Mouse (Mus musculus) limb, embryonic 15.5 days (tissue): ENCODE results near the gene Tmem121. TPM values are rescaled to one million over a fixed set of nuclear protein-coding genes. Genes with fewer than 3 reads are reported as not detected.
A peak's percentile ranks its signal among the peaks of the same experiment; 100 is the strongest.

Experiments
- ATAC-seq: fragments of 200-750 bp; cut with Nextera tagmentation; 2 replicates; pipeline ENCODE4 v1.8.0; 2017; ENCODE audit warnings: low read depth, moderate TSS enrichment; ENCODE audit not compliant: insufficient number of reproducible peaks, low FRiP score, low TSS enrichment
- H3K27ac ChIP-seq: fragments of 300-500 bp; sonication (generic); 2 replicates; pipeline ENCODE4 v1.5.1; 2015; ENCODE audit warnings: moderate library complexity, mild to moderate bottlenecking, inconsistent platforms
- H3K27me3 ChIP-seq: fragments of 300-500 bp; sonication (generic); 2 replicates; pipeline ENCODE4 v1.6.1; 2015; ENCODE audit warnings: inconsistent platforms
- H3K36me3 ChIP-seq: fragments of 300-500 bp; sonication (generic); 2 replicates; pipeline ENCODE4 v1.6.1; 2015; ENCODE audit warnings: inconsistent platforms
- H3K4me1 ChIP-seq: fragments of 300-500 bp; sonication (generic); 2 replicates; pipeline ENCODE4 v1.6.1; 2015; ENCODE audit warnings: inconsistent platforms
- H3K4me2 ChIP-seq: fragments of 300-500 bp; sonication (generic); 2 replicates; pipeline ENCODE4 v1.6.1; 2015; ENCODE audit warnings: mild to moderate bottlenecking, inconsistent platforms
- H3K4me3 ChIP-seq: fragments of 300-500 bp; sonication (generic); 2 replicates; pipeline ENCODE4 v1.5.1; 2015; ENCODE audit warnings: mild to moderate bottlenecking, inconsistent platforms
- H3K9ac ChIP-seq: fragments of 300-500 bp; sonication (generic); 2 replicates; pipeline ENCODE4 v1.6.1; 2015; ENCODE audit warnings: inconsistent platforms
- H3K9me3 ChIP-seq: fragments of 300-500 bp; sonication (generic); 2 replicates; pipeline ENCODE4 v1.6.1; 2016; ENCODE audit warnings: inconsistent platforms
- WGBS: fragments of 180-500 bp; shearing (Covaris S2); methylation state at CpG from one replicate; pipeline ENCODE4 v1.1.7; 2015; 5-methylcytosine and 5-hydroxymethylcytosine counted together
- polyA plus RNA-seq: library from polyadenylated mRNA; unstranded; fragments of >200 nt; fragmentation: Nextera tagmentation; extraction: Ambion mirVana; gene quantifications from 2 replicates; pipeline ENCODE4 v1.2.1, GENCODE M21; 2015

Gene Tmem121
- 12.7 and 17.1 TPM in 2 replicates for polyA plus RNA-seq

DNA sequence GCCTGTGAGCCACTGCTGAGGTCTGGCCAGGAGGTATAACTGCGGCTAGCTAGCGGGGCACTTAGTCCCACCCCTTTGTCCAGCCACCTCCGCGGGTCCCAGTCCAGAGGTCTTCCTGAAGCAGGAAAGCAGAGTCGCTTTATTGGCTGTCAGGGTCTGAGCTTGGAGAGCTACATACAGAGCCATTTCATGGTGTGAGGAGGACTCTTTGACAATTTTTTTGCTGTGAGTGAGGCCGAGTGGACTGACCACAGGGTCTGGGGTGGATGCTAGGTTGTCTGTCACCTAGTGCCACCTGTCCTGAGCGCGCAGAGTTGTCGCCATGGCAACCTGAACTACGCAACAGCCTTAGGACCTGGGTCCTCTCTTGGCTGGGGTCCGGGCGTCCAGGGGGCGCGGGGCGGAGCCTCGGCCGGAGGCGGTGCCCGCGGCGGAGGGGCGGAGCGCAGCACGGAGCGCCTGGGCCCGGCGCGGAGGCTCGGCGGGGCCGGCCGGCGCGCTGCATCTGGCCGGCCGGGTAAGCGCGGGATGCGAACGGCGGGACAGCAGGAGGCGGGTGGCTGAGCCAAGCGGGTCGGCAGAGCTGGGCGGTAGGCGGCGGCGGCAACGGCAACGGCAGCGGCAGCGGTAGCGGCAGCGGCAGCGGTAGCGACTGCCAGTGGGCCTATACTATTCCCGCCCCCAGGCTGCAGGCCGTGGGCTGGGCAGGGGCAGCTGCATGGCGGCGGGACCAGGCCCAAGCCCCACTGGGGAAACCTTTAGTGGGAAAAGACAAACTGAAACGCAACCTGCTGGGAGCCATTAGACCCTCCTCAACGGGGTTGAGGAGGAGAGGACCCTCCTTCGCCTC lies at the start of gene Tmem121:
Tmem121 (plus strand) TSS at position 489 of the 850 bp plus-strand sequence.
- under 1% methylated on average over 62 of the region's 63 CpGs for WGBS
- ATAC-seq, result no peak
- H3K4me3 ChIP-seq, result peak within 1 kb of the TSS; percentile 63
- peak within 1 kb of the TSS; percentile 61 for H3K9ac ChIP-seq
- peak within 1 kb of the TSS; percentile 90 for H3K4me2 ChIP-seq
- H3K27me3 ChIP-seq, result peaks cover 22% of the 10 kb centered on the region; the same call in 1 of the 2 replicates
- peaks cover 33% of the 10 kb centered on the region for H3K4me1 ChIP-seq
- no peaks in the 10 kb centered on the region for H3K9me3 ChIP-seq
- H3K27ac ChIP-seq, result no peak within 1 kb of the TSS
- H3K36me3 ChIP-seq, result peaks cover 24% of the 10 kb centered on the region

DNA sequence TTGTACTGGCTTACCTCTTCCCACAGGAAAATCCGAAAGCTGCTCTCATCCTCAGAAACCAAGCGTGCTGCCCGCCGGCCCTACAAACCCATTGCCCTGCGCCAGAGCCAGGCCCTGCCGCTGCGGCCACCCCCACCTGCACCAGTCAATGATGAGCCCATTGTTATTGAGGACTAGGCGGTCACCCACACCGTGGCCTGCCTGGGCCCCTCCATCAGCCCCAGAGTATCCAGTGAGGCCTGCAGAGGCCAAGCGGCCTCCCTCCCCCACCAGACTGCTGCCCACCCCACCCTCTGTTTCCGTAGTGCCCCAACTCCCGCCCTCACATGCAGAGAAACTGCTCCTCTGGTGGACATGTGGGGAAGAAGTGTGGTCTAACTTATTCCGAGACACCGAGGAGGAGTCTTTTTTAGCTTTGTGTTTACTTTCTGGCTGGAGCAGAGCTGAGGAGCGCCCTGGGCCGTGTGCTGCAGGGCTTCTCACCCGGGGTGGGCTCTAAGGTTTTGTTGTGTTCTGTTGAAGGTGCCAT lies 49.2 kb upstream of the Tmem121 start:
- H3K9ac ChIP-seq, result no peak overlapping the region
- peaks cover 33% of the 10 kb centered on the region for H3K4me1 ChIP-seq
- H3K27ac ChIP-seq, result no peak overlapping the region
- WGBS, result 81% methylated on average over 17 of the region's 17 CpGs
- no peak for ATAC-seq
- H3K4me3 ChIP-seq, result no peak overlapping the region
- no peak overlapping the region for H3K4me2 ChIP-seq
- H3K27me3 ChIP-seq, result peaks cover 16% of the 10 kb centered on the region
- no peaks in the 10 kb centered on the region for H3K9me3 ChIP-seq
- H3K36me3 ChIP-seq, result peaks cover 73% of the 10 kb centered on the region

DNA sequence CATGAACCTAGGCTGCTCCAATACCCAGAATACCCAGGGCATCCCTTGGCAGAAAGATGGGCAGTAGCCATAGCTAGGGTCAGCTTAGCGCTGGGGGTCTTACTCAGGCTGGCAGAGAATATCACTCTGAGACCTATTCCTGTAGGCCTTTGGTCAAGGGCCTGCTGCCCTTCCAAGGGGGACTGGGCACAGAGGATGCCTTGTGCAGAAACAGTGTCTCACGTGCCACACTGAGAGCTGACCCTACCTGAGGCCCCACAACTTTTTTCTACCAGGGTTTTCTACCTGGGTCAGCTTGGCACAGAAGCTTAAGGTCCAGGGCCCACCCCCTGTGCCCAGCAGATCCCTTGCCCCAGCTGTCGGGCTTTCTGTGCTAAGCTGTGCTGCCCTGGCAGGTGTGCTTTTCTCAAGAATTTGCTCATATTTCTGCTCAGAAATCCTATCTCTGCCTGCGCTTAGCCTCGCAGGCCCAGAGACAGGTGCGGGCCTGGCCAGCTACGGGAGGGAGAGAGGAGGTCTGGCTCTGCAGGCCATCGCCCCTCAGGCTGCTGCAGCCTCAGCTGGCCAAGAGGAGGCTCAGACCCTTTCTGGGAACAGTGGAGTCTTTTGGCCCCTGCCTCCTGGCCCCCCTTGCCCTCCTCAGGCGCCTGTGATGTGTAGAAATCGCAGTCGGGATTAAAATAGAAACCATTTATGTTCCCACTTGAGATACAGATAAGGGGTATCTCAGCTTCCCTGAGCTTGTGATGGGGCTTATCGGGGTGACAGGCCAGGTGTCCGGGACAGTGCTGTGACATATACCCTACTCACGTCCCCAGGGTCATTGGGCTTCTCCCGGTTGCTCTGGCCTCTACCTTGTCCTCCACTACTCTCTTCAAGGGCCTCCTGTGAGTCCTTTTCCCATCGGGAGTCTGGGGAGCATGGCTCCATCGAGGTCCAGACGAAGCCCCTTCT lies 48.2 kb upstream of the Tmem121 start:
- ATAC-seq, result no peak
- WGBS, result 83% methylated on average over 18 of the region's 18 CpGs
- H3K9me3 ChIP-seq, result no peaks in the 10 kb centered on the region
- no peak overlapping the region for H3K27ac ChIP-seq
- no peak overlapping the region for H3K4me3 ChIP-seq
- H3K27me3 ChIP-seq, result peaks cover 26% of the 10 kb centered on the region
- H3K4me2 ChIP-seq, result no peak overlapping the region
- peaks cover 42% of the 10 kb centered on the region for H3K4me1 ChIP-seq
- no peak overlapping the region for H3K9ac ChIP-seq
- H3K36me3 ChIP-seq, result peaks cover 63% of the 10 kb centered on the region

DNA sequence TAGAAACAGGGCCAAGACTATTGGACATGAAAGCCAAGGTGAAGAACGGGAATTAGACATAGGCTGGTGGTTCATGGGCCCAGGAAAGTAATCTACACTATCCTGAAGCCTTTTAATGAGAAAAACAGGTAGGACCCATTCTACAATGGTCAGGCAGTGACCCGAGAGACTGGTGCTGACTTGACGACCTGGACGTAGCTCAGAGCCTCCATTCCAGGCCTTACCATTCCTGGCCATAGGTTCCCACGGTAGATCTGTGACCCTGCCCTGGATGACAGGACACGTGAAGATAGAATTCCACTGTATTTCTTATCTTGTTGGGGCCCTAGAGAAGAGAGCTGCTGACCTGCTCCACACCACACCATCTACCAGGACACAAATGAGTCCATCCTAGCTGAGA lies 47.4 kb upstream of the Tmem121 start:
- H3K4me3 ChIP-seq, result no peak overlapping the region
- no peak overlapping the region for H3K4me2 ChIP-seq
- peaks cover 55% of the 10 kb centered on the region for H3K36me3 ChIP-seq
- WGBS, result 70% methylated on average over 6 of the region's 6 CpGs
- H3K4me1 ChIP-seq, result peaks cover 43% of the 10 kb centered on the region
- H3K27me3 ChIP-seq, result peaks cover 33% of the 10 kb centered on the region
- H3K9me3 ChIP-seq, result no peaks in the 10 kb centered on the region
- no peak overlapping the region for H3K27ac ChIP-seq
- no peak for ATAC-seq
- no peak overlapping the region for H3K9ac ChIP-seq

DNA sequence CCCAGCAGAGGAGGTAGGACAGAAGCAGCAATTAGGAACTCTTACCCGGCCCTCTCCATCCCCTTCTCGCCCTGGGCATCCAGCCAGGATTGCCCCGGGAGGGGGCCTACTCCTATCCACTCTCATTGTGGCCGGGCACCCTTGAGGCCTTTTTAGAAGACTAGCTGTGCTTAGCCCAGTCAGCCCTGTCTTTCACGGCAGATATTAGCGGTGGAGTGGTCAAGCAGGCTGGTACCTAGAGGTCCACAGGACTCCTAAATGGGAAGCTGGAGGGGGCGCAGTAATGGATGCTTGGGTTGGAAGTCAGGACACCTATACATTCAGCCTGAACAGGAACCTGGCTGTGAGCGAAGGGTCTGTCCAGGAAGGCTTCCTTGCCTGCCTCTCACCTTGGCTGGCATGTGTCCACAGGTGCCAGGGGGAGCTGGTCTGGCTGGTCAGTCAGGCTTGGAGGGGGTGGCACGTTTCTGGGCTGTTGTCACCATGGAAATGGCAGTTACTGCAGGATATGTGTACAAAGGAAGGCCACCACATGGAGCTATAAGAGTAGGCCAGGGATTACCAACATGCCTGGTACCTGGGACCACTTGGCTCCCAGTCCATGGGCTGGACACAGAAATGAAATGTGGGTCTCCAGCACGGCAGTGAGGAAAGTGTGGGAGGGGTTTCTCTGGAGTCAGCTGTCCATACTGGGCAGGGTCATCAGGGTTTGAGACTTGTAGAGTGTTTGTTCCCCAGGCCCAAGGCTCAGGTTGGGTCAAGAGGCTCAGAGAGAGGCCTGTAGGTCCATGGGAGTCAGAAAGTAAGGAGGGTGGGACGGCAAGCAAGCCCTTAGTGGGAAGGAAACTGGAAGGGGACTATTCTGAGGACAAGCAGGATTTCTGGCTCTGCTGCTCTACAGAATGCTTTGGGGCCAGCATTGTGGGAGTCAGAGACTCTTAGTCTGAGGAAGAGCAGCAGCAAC lies 46.5 kb upstream of the Tmem121 start:
- Histone ChIP-seq H3K27ac (peak overlapping the region; percentile 57), H3K27me3 (peaks cover 40% of the 10 kb centered on the region), H3K4me3 (peak overlapping the region; percentile 54), H3K36me3 (peaks cover 46% of the 10 kb centered on the region), H3K4me2 (peak overlapping the region; percentile 85), H3K9me3 (no peaks in the 10 kb centered on the region), H3K4me1 (peaks cover 45% of the 10 kb centered on the region), H3K9ac (no peak overlapping the region)
- ATAC-seq, result no peak
- WGBS, result 39% methylated on average over 11 of the region's 11 CpGs

DNA sequence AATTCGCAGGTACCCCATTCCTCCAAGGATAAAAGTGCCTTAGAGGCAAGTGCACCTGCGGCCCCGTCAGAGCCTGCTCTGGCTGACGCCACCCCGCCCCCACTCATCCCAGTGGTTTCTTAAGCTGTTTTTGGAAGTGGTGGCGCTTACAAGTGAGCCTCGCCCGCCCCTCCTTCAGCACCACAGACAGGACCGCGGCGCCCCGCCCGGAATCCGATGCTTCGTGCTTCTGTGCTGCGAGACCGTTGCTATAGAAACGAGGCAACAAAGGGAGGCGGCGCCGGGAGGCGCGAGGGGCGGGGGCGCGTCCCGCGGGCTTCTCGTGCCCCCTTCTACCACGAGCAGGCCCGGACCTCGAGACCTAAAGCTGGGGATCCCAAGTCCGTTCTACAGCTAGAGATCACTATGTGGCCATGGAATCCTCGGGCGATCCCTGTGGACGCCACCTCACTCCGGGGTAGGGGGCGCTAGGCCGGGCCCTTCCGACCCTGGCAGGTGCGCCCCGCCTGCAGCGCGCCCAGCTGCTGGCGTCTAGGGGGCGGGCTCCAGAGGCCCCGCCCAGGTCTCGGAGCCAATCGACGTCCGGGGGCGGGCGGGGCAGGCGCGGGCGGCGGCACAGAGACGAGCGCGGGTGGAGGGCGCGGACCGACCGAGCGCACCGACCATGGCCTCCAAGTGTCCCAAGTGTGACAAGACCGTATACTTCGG lies 45.7 kb upstream of the Tmem121 start, which contains the start of gene Crip2:
Crip2 (plus strand) TSS at position 329 of the 708 bp plus-strand sequence.
- ATAC-seq, result peak; percentile 73
- Histone ChIP-seq H3K4me1 (peaks cover 46% of the 10 kb centered on the region), H3K27me3 (peaks cover 40% of the 10 kb centered on the region), H3K9me3 (no peaks in the 10 kb centered on the region), H3K36me3 (peaks cover 38% of the 10 kb centered on the region), H3K27ac (peak within 1 kb of the TSS; percentile 57), H3K4me2 (peak within 1 kb of the TSS; percentile 85), H3K9ac (peak within 1 kb of the TSS; percentile 28; the same call in 1 of the 2 replicates), H3K4me3 (peak within 1 kb of the TSS; percentile 54)
- WGBS, result under 1% methylated on average over 66 of the region's 68 CpGs

DNA sequence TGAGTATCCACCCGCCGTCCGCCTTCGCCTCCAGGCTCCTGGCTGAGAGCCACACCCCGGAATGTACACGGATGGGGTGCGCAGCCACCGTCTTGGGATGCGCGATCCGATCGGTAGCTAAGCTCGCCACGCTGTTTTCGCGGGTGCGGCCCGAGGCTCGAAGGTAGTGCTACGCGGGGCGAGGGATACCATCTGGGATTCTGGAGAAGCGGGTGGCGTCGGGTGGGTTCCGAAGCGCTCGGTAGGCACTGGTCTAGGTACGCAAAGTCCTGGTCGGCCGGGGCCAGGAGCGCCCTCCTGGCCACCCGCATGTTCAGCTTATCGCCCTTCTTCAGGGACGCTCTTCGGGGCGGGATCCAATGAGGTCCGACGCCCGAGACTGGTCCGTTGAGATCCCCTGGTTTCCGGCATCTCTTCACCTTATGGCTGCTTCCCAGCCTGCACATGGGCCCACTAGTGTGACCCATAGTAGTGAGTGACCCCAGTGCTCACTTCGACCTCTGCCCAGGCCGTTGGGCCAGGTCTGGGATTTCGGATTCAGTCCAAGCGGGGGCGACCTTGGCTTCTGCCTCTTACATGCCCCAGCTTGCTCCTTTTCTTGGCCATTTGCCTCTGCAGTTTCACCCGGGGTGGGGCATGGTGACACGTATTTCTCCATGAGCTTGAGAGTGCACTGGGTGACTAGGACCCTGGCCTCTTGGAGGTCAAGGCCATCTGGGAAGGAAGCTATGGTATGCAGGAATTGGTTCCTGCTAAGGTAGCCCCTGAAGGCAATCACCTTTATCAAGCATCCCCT lies 44.9 kb upstream of the Tmem121 start:
- no peak for ATAC-seq
- peaks cover 44% of the 10 kb centered on the region for H3K27me3 ChIP-seq
- peaks cover 46% of the 10 kb centered on the region for H3K4me1 ChIP-seq
- H3K27ac ChIP-seq, result 0 out of 2 replicates have a peak overlapping the region, but pooled peaks have one; percentile 58
- H3K9me3 ChIP-seq, result no peaks in the 10 kb centered on the region
- peak overlapping the region; percentile 28; the same call in 1 of the 2 replicates for H3K9ac ChIP-seq
- H3K36me3 ChIP-seq, result peaks cover 30% of the 10 kb centered on the region
- 4% methylated on average over 49 of the region's 49 CpGs for WGBS
- peak overlapping the region; percentile 85 for H3K4me2 ChIP-seq
- peak overlapping the region; percentile 54 for H3K4me3 ChIP-seq

DNA sequence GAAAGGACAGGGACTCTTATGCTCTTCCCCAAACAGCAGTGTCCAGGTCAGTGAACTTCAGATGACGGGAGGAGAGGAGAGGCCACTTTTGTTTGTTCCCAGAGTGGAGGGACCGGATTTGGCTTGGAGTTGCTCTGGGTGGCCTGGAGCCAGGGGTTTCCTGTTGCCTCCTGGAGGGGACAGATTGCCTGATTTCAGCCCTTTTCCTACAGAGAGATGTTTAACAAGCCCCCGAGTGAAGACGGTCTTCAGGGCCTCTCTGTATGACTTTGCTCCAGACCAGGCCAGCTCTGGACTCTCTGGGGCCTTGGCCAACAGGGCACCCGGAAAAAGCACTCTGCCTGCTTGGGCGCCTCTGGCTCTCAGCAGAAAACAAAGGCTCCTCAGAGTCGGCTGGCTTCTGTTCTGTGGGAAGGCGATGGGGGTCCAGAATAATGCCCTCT lies 44.2 kb upstream of the Tmem121 start:
- 57% methylated on average over 8 of the region's 8 CpGs for WGBS
- Histone ChIP-seq H3K9me3 (no peaks in the 10 kb centered on the region), H3K27me3 (peaks cover 44% of the 10 kb centered on the region), H3K4me3 (peak overlapping the region; percentile 54), H3K9ac (no peak overlapping the region), H3K4me1 (peaks cover 53% of the 10 kb centered on the region), H3K36me3 (peaks cover 23% of the 10 kb centered on the region), H3K4me2 (peak overlapping the region; percentile 85), H3K27ac (peak overlapping the region; percentile 58)
- ATAC-seq, result no peak

DNA sequence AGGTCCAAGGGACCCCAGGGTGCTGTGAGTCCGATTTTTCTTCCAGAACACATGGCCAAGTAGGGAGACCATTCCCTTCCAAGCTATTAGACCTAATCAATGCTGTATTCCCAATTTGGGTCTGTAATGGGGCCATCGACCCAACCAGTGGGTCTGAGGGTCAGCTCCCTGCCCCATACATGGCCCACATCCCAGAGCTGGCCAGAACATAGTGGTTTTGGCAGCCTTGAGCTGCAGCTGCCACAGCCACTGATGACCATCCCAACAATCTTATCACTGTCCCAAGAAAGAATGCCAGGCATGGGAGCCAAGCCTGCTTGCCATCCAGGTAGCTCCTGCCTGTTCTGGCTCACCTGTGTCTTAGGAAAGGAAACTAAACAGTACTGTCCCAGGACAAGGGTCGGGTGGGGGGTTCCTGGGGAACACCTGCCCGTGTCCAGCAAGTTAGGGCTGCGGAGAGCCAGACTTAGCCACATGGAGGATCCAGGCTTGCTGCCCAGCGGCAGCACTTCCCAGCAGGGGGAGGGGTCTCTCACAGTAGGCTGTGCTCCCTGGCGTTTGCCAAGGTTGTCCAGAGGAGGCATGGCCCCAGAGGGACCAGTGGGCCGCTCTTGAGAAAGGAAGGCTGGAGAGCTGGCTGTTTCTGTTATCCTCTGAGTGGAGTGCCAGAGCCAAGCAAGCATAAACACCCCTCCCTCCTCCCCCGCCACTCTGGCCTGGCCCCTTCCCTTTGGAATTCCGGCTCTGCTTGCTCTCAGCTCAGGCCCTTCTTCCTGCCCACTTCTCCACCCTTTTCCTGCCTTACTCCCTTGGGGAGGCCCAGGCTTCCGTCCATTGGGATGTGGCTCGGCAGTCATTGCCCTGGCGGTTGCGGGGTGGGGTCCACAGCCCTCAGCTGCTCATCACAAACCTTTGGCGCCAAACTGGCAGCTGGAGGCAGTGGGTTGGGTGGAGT lies 43.4 kb upstream of the Tmem121 start:
- H3K27ac ChIP-seq, result peak overlapping the region; percentile 58
- H3K4me1 ChIP-seq, result peaks cover 59% of the 10 kb centered on the region
- peaks cover 15% of the 10 kb centered on the region for H3K36me3 ChIP-seq
- ATAC-seq, result peak; percentile 15
- no peaks in the 10 kb centered on the region for H3K9me3 ChIP-seq
- WGBS, result 16% methylated on average over 15 of the region's 15 CpGs
- H3K4me2 ChIP-seq, result peak overlapping the region; percentile 85
- no peak overlapping the region for H3K9ac ChIP-seq
- H3K27me3 ChIP-seq, result peaks cover 51% of the 10 kb centered on the region
- H3K4me3 ChIP-seq, result peak overlapping the region; percentile 54
